Mouse (Mus musculus): ENCODE data around the gene Klhdc4.

- TF ChIP-seq CTCF (IDR thresholded peaks at IDR 0.05; ENCODE audit: low read depth) (no peak), EP300 (IDR thresholded peaks at IDR 0.05; ENCODE audit: low read depth) (no peak)
Measured at GRCm38 (mm10) chr8:121828376-121829023, 869 bp downstream of the Klhdc4 start.

All from liver, embryonic 14.5 days (tissue).